Mouse (Mus musculus) embryo, embryonic 10.5 days (tissue): ENCODE data around the gene Olfr358.

ENCODE experiments used
- DNase-seq: peaks from one replicate; pipeline ENCODE4 v3.0.0-alpha.2; 2015; ENCODE audit warnings: low spot score

The Olfr358 gene

GRCm38 (mm10) chr2:37009235-37009634 is at the start of gene Olfr358:
Olfr358 (minus strand) TSS chr2:37009335.
- DNase-seq: no peak

GRCm38 (mm10) chr2:36997030-36997429 is 12.1 kb downstream of the Olfr358 start:
- no peak for DNase-seq

GRCm38 (mm10) chr2:36993527-36993926 is 15.6 kb downstream of the Olfr358 start, which contains the start of gene Olfr357:
Olfr357 (plus strand) TSS chr2:36993827.
- no peak for DNase-seq
